Mouse (Mus musculus): ENCODE measurements around the gene Itpkb. TPM values are rescaled to one million over a fixed set of nuclear protein-coding genes. Genes with fewer than 3 reads are reported as not detected.

Gene Itpkb
- total and polyA plus RNA-seq, 3 experiments: 14.6 to 17.8 (median 16.9) TPM

GRCm38 (mm10) chr1:180407727-180408719 is 77.7 kb downstream of the Itpkb start:
- peaks cover 31% of the 10 kb centered on the region for H3K4me1 ChIP-seq (ENCODE audit: insufficient read depth, low read depth, low read length)
- H3K4me3 ChIP-seq (ENCODE audit: low read depth, low read length): no peak overlapping the region

GRCm38 (mm10) chr1:180408832-180409231 is 78.5 kb downstream of the Itpkb start:
- Histone ChIP-seq H3K4me3 (ENCODE audit: low read depth, low read length) (no peak overlapping the region), H3K4me1 (ENCODE audit: insufficient read depth, low read depth, low read length) (peaks cover 25% of the 10 kb centered on the region), H3K36me3 (replicated peaks) (peaks cover 72% of the 10 kb centered on the region)

More at GRCm38 (mm10) chr1:180407727-180408719, 77.7 kb downstream of the Itpkb start:
- Histone ChIP-seq H3K36me3 (replicated peaks) (peaks cover 72% of the 10 kb centered on the region), H3K27me3 (ENCODE audit: insufficient read depth, low read length) (no peaks in the 10 kb centered on the region; the same call in 1 of the 2 replicates), H3K9me3 (replicated peaks) (no peaks in the 10 kb centered on the region)
- no peak for DNase-seq (ENCODE audit: low spot score)
- ATAC-seq (ENCODE audit: extremely low read depth, insufficient number of reproducible peaks, low FRiP score, poor library complexity, severe bottlenecking): no peak
- no peak for TF ChIP-seq TAL1 (conservative IDR thresholded peaks at IDR 0.05; ENCODE audit: low read depth, low read length)
- no peak for TF ChIP-seq POLR2AphosphoS5 (IDR thresholded peaks at IDR 0.05; ENCODE audit: insufficient replicate concordance, low read depth, low read length)
- TF ChIP-seq GATA2 (IDR thresholded peaks at IDR 0.05; ENCODE audit: borderline replicate concordance, low read depth, low read length): no peak
- TF ChIP-seq GATA1 (IDR thresholded peaks at IDR 0.05; ENCODE audit: borderline replicate concordance, low read length): no peak
- TF ChIP-seq CTCF (IDR thresholded peaks at IDR 0.05; ENCODE audit: low read depth, low read length): no peak

GRCm38 (mm10) chr1:180409771-180410170 is 79.5 kb downstream of the Itpkb start:
- no peak for ATAC-seq (ENCODE audit: extremely low read depth, insufficient number of reproducible peaks, low FRiP score, poor library complexity, severe bottlenecking)
- Histone ChIP-seq H3K27me3 (ENCODE audit: insufficient read depth, low read length) (no peaks in the 10 kb centered on the region; the same call in 1 of the 2 replicates), H3K9me3 (replicated peaks) (no peaks in the 10 kb centered on the region), H3K36me3 (replicated peaks) (peaks cover 76% of the 10 kb centered on the region), H3K4me3 (ENCODE audit: low read depth, low read length) (no peak overlapping the region), H3K4me1 (ENCODE audit: insufficient read depth, low read depth, low read length) (peaks cover 26% of the 10 kb centered on the region)
- no peak for DNase-seq (ENCODE audit: low spot score)
- TF ChIP-seq GATA2 (IDR thresholded peaks at IDR 0.05; ENCODE audit: borderline replicate concordance, low read depth, low read length): no peak
- no peak for TF ChIP-seq CTCF (IDR thresholded peaks at IDR 0.05; ENCODE audit: low read depth, low read length)

More at GRCm38 (mm10) chr1:180408832-180409231, 78.5 kb downstream of the Itpkb start:
- ATAC-seq (ENCODE audit: extremely low read depth, insufficient number of reproducible peaks, low FRiP score, poor library complexity, severe bottlenecking) (no peak), DNase-seq (ENCODE audit: low spot score) (no peak)
- Histone ChIP-seq H3K9me3 (replicated peaks) (no peaks in the 10 kb centered on the region), H3K27me3 (ENCODE audit: insufficient read depth, low read length) (no peaks in the 10 kb centered on the region; the same call in 1 of the 2 replicates)
- no peak for TF ChIP-seq POLR2AphosphoS5 (IDR thresholded peaks at IDR 0.05; ENCODE audit: insufficient replicate concordance, low read depth, low read length)
- no peak for TF ChIP-seq GATA1 (IDR thresholded peaks at IDR 0.05; ENCODE audit: borderline replicate concordance, low read length)
- no peak for TF ChIP-seq CTCF (IDR thresholded peaks at IDR 0.05; ENCODE audit: low read depth, low read length)
- no peak for TF ChIP-seq GATA2 (IDR thresholded peaks at IDR 0.05; ENCODE audit: borderline replicate concordance, low read depth, low read length)
- no peak for TF ChIP-seq TAL1 (conservative IDR thresholded peaks at IDR 0.05; ENCODE audit: low read depth, low read length)

- DNase-seq (ENCODE audit: low spot score) (no peak), ATAC-seq (ENCODE audit: extremely low read depth, insufficient number of reproducible peaks, low FRiP score, poor library complexity, severe bottlenecking) (no peak)
- H3K36me3 ChIP-seq (replicated peaks): peaks cover 76% of the 10 kb centered on the region
- peaks cover 28% of the 10 kb centered on the region for H3K4me1 ChIP-seq (ENCODE audit: insufficient read depth, low read depth, low read length)
- H3K27me3 ChIP-seq (ENCODE audit: insufficient read depth, low read length): no peaks in the 10 kb centered on the region; the same call in 1 of the 2 replicates
- H3K9me3 ChIP-seq (replicated peaks): no peaks in the 10 kb centered on the region
- no peak for TF ChIP-seq GATA2 (IDR thresholded peaks at IDR 0.05; ENCODE audit: borderline replicate concordance, low read depth, low read length)
- no peak for TF ChIP-seq GATA1 (IDR thresholded peaks at IDR 0.05; ENCODE audit: borderline replicate concordance, low read length)
- TF ChIP-seq POLR2AphosphoS5 (IDR thresholded peaks at IDR 0.05; ENCODE audit: insufficient replicate concordance, low read depth, low read length): no peak
- no peak for TF ChIP-seq CTCF (IDR thresholded peaks at IDR 0.05; ENCODE audit: low read depth, low read length)
- TF ChIP-seq TAL1 (conservative IDR thresholded peaks at IDR 0.05; ENCODE audit: low read depth, low read length): no peak
- H3K4me3 ChIP-seq (ENCODE audit: low read depth, low read length): no peak overlapping the region
Measured at GRCm38 (mm10) chr1:180410306-180410705, 80.0 kb downstream of the Itpkb start.

- Histone ChIP-seq H3K36me3 (replicated peaks) (peaks cover 85% of the 10 kb centered on the region), H3K4me1 (ENCODE audit: insufficient read depth, low read depth, low read length) (peaks cover 46% of the 10 kb centered on the region), H3K4me3 (ENCODE audit: low read depth, low read length) (no peak overlapping the region), H3K27me3 (ENCODE audit: insufficient read depth, low read length) (no peaks in the 10 kb centered on the region; the same call in 1 of the 2 replicates), H3K9me3 (replicated peaks) (no peaks in the 10 kb centered on the region)
- DNase-seq (ENCODE audit: low spot score) (no peak), ATAC-seq (ENCODE audit: extremely low read depth, insufficient number of reproducible peaks, low FRiP score, poor library complexity, severe bottlenecking) (no peak)
- TF ChIP-seq POLR2AphosphoS5 (IDR thresholded peaks at IDR 0.05; ENCODE audit: insufficient replicate concordance, low read depth, low read length): no peak
- TF ChIP-seq GATA2 (IDR thresholded peaks at IDR 0.05; ENCODE audit: borderline replicate concordance, low read depth, low read length): no peak
- TF ChIP-seq TAL1 (conservative IDR thresholded peaks at IDR 0.05; ENCODE audit: low read depth, low read length): no peak
- no peak for TF ChIP-seq GATA1 (IDR thresholded peaks at IDR 0.05; ENCODE audit: borderline replicate concordance, low read length)
- no peak for TF ChIP-seq CTCF (IDR thresholded peaks at IDR 0.05; ENCODE audit: low read depth, low read length)
Measured at GRCm38 (mm10) chr1:180415064-180415463, 84.8 kb downstream of the Itpkb start.

- Histone ChIP-seq H3K4me3 (ENCODE audit: low read depth, low read length) (no peak overlapping the region), H3K4me1 (ENCODE audit: insufficient read depth, low read depth, low read length) (peaks cover 44% of the 10 kb centered on the region), H3K36me3 (replicated peaks) (peaks cover 89% of the 10 kb centered on the region), H3K27me3 (ENCODE audit: insufficient read depth, low read length) (no peaks in the 10 kb centered on the region; the same call in 1 of the 2 replicates), H3K9me3 (replicated peaks) (no peaks in the 10 kb centered on the region)
- no peak for TF ChIP-seq GATA2 (IDR thresholded peaks at IDR 0.05; ENCODE audit: borderline replicate concordance, low read depth, low read length)
- no peak for TF ChIP-seq POLR2AphosphoS5 (IDR thresholded peaks at IDR 0.05; ENCODE audit: insufficient replicate concordance, low read depth, low read length)
- no peak for TF ChIP-seq TAL1 (conservative IDR thresholded peaks at IDR 0.05; ENCODE audit: low read depth, low read length)
- no peak for TF ChIP-seq CTCF (IDR thresholded peaks at IDR 0.05; ENCODE audit: low read depth, low read length)
- no peak for TF ChIP-seq GATA1 (IDR thresholded peaks at IDR 0.05; ENCODE audit: borderline replicate concordance, low read length)
- ATAC-seq (ENCODE audit: extremely low read depth, insufficient number of reproducible peaks, low FRiP score, poor library complexity, severe bottlenecking) (no peak), DNase-seq (ENCODE audit: low spot score) (no peak)
Measured at GRCm38 (mm10) chr1:180415836-180416235, 85.6 kb downstream of the Itpkb start.

Measured in G1E (cell line).